Mouse (Mus musculus): Measurements from ENCODE around the gene Phox2b. TPM values are rescaled to one million over a fixed set of nuclear protein-coding genes. Genes with fewer than 3 reads are reported as not detected.

Gene Phox2b
- total RNA-seq (2017): not detected in 2 replicates

DNA sequence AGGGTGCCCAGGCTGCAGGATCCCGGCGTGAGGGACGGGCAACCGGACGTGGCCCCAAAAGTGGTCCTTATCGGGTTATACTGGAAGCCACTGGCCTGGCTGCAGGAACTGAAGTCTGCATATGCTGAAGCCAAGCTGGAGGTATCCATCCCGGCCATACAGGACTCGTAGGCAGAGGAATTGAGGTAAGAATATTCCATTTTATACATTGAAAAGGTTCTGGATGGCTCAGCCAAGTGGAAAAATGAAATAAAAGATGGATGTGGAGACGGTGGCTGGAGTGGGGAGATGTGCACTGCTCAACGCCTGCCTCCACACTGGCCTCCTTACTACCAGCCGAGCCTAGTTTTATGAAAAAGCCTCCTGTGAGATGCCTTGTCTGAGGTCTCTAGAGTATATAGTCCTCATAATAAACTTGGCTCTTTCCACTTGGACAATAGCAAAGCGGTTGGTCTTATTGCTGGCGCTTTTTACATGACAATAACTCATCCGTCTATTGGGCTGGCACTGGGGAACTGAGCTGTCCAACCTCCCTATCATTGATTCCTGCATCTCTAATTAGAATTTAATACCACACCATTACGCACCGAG, at the start of gene Phox2b:
Gene Phox2b, minus strand, starts transcription at position 569 of the 591 bp plus-strand sequence.
- ATAC-seq (ENCODE audit: extremely low read depth, insufficient number of reproducible peaks, low FRiP score, poor library complexity, severe bottlenecking): no peak

DNA sequence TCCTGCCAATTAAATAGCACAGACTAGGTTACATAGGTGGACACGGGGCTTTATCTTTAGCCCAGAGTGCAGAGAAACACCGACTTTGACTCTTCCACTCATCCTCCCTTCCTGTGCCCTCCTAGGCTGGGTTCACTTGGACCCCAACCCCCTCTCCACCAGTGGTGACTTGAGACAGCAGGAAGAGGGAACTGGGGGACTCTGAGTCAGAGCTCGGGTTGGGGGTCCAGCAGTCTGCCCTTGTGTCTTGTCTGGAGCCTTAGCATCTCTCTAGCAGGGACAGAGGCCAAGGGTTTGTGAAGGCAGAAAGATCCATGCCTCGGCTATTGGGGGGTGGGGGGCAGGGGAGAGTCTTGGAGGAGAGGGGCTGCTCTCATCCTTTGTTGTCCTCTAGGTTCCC, 43.5 kb upstream of the Phox2b start:
- no peak for ATAC-seq (ENCODE audit: extremely low read depth, insufficient number of reproducible peaks, low FRiP score, poor library complexity, severe bottlenecking)

DNA sequence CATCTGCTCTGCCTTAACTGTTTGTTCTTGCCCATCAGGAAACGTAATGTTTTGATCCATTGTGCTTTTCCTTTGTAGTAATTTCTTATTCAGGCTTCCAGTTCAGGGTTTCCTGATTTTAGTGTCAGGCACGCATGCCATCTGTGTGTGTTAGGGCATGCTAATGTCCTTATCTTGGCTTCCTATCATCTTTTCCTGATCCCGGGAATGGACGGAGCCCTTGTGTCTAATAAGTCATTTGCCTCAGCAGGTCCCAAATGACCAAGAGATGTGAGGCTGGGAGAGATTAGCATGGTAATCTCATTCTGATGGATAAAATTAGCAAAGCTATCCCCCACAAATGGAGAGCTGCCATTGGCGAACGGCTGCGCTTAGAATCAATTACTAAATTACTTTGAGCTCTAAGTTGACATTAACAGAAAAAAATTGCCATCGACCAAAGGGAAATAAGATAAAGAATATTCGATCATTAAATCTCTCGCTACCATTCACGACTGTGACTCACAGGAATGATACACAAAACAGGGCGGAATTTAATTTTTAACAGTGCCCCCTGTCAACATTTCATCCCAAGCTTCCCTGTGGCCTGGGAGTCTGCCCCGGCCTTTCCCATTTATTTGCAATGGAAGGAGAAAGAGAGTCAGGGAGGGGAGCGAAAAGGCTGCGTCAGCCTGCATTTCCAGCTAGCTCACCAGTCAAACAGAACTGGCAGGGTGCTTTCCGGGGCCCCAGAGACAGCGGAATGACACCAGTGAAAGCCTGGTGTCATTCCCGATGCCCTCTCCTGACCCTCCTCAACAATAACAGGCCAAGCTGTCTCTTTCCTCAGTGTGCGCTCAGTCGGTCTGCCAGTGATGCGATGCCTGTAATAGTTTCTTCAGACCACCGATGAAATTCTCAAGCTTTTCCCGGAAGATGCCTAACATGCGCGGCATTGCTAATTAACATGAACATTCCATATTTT, 40.2 kb upstream of the Phox2b start:
- no peak for ATAC-seq (ENCODE audit: extremely low read depth, insufficient number of reproducible peaks, low FRiP score, poor library complexity, severe bottlenecking)

DNA sequence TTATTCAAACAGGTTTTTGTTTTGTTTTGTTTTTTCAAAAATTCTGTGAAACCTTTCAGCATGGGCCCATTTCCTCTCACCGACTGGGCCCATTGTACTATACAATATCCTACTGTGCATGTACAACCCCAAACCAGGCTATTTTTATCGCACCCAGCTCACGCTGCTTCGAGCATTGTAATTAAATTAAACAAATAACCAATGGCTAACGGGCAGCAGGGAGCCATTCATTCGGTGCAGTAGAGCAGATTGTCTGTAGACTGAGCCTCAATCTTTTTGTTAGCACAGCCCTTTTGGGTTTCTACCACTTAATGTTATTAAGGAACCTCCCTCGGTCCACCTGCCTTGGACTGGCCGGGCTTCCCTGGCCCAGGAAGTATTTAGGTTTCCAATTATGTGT, 39.5 kb upstream of the Phox2b start:
- no peak for ATAC-seq (ENCODE audit: extremely low read depth, insufficient number of reproducible peaks, low FRiP score, poor library complexity, severe bottlenecking)

DNA sequence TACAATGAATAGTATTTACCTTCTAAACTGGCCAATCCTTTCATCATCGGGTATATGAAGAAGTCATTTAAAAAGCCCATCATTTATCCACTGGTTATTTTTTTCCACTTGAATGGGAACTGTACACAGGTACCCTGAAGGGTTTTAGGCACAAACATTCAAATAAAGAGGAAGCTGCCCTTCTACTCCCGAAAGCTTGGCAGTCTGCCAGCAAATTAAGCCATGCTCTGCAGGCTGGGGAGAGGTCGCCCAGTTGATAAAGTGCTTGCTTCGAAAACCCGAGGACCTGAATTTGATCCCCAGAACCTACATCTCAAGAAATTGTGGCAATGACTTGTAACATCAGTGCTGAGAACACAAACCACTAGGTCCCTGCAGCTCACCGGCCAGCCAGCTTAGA, 35.6 kb upstream of the Phox2b start:
- ATAC-seq (ENCODE audit: extremely low read depth, insufficient number of reproducible peaks, low FRiP score, poor library complexity, severe bottlenecking): no peak

DNA sequence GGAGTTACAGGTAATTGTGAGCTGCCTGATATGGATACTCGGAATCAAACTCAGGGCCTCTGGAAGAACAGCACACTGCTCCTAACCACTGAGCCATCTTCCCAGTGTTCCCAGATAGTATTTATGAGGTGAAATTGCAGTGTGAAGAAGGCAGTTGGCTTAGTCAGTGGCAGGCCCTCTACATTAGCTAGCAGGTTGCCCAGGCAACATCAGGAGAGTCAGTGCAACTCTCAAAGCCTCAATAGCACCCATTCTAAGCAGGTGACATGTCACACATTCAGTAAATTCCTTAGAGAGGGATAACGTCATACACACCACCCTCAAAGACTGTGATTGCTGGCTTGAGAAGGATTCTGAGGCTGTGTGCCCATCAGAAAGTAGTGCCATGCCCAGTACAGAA, 32.6 kb upstream of the Phox2b start:
- ATAC-seq (ENCODE audit: extremely low read depth, insufficient number of reproducible peaks, low FRiP score, poor library complexity, severe bottlenecking): no peak

DNA sequence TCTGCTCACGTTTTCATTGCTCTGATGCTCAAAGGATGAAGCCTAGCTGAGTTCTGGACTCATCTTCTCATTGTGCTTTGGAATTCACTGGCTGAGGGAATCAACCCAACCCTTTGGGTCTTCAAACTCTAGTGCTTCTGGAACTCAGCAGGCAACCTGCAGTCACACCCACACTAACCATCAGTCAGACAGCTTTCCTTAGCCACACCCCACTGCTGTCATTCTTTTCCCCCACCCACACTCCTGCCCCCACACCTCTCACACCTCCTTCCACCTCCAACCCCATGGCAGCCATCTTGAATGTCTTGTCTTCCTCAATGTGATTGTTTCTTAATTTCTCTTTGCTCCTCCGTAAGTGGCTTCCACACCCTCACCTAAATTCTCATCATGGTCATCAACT, 7.2 kb upstream of the Phox2b start:
- ATAC-seq (ENCODE audit: extremely low read depth, insufficient number of reproducible peaks, low FRiP score, poor library complexity, severe bottlenecking): no peak

DNA sequence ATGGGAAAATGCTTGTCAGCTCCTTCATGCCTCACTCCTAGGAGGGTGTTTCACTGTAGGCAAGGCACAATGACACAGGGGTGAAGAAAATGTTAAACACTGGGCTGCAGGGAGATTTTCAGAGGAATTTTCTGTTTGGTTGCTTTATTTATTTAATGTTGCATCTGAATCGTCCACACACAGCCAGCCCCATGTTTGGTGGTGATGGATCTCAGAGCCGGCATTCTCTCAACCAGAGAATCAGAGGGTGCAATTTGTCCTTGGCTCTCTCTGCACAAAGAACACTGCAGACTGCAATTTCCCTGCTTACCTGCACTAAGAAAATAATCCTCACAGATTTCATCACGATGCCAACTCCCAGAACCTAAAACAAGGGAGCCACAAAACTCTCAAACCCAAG, 3.9 kb upstream of the Phox2b start:
- no peak for ATAC-seq (ENCODE audit: extremely low read depth, insufficient number of reproducible peaks, low FRiP score, poor library complexity, severe bottlenecking)

DNA sequence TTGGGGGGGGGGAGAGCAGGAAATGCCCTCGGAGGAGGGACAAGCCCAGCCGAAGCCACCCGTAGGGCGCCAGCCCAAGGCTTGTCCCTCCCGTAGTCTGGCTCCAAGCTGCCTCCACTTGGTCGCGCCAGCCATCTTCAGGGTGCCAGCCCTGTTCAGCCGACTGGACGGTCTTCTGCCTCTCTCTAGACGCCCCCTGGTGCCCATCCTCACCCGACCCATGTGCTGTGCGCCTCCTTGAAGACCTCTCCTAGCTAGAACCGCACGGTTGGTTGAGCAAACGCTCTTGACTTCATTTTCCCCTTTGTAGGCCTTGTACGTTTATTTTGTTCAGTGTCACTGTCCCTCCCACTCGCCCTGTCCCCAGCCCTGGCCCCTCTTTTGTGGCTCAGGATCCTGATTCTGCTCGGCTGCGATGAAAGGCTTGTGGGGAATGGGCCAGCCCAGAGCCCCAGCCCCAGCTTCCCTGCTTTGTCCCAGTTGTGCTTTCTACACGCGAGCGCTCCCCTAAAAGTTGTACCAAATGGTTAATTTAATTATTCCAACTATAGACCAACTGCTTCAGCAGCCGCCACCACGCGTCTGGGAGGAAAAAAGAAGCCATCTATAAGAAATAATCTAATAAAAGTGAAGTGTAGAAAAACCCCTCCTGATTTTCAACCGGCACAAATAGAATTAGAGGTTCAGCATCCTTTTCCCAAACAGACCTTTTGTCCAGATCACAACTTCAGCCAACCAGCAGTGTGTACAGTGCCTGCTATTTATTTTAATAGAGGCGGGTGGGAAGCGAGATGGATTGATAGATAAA, 2.9 kb upstream of the Phox2b start:
- ATAC-seq (ENCODE audit: extremely low read depth, insufficient number of reproducible peaks, low FRiP score, poor library complexity, severe bottlenecking): no peak

DNA sequence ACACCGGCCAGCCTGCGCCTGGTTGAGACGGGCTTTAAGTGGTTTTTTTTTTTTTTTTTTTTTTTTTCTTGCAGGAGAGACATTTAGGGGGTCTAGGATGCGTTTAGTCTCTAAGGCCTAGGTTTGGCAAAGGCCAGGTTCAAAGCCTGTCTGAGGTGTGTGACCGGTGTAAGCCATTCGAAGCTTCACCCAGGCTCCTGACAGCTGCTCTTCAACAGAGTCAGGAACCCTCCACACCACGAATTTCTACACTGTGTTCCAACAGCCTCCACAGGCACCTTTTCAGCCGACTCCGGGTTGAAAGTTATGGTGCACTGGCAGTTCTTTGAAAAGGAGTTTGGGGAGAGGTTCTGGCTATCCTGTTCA, 2.3 kb upstream of the Phox2b start:
- ATAC-seq (ENCODE audit: extremely low read depth, insufficient number of reproducible peaks, low FRiP score, poor library complexity, severe bottlenecking): no peak

DNA sequence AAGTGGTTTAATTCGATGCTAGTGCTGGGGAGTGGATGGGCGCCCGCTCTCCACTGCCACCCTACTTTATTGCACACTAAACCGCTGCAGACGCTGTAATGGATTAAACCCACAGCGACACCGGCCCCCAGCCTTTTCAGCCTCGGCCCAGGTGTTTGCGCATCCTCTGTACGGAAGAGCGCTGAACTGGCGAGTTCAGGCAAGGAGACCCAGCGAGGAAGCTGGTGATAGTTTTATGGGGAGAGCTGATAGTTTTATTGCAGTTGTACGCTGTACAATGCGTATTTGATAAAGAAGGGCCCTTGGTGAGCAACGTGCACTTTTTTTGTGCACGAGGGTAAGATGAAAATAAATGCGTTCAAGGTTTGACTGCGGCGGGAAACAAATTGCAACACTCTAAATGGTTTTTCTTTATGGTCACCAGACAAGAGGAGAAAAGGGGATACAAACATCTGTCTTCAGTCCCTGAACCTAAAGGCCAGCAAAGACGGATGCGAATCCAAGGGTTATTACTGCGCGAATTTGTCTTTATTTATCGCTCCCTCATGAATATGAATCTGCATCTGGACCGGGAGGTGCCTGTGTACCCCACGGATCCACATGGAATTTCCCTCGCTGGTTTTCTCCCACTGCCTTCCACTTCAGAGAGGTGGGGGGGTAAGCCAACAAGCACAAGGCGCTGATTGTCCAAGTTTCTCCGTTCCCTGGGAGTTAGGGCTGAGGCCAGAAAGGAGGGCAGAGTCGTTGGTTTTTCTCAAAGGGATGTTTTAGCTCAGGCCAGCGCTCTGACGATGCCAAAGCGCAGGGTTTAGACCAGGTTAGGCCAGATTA, 1.7 kb upstream of the Phox2b start:
- no peak for ATAC-seq (ENCODE audit: extremely low read depth, insufficient number of reproducible peaks, low FRiP score, poor library complexity, severe bottlenecking)

DNA sequence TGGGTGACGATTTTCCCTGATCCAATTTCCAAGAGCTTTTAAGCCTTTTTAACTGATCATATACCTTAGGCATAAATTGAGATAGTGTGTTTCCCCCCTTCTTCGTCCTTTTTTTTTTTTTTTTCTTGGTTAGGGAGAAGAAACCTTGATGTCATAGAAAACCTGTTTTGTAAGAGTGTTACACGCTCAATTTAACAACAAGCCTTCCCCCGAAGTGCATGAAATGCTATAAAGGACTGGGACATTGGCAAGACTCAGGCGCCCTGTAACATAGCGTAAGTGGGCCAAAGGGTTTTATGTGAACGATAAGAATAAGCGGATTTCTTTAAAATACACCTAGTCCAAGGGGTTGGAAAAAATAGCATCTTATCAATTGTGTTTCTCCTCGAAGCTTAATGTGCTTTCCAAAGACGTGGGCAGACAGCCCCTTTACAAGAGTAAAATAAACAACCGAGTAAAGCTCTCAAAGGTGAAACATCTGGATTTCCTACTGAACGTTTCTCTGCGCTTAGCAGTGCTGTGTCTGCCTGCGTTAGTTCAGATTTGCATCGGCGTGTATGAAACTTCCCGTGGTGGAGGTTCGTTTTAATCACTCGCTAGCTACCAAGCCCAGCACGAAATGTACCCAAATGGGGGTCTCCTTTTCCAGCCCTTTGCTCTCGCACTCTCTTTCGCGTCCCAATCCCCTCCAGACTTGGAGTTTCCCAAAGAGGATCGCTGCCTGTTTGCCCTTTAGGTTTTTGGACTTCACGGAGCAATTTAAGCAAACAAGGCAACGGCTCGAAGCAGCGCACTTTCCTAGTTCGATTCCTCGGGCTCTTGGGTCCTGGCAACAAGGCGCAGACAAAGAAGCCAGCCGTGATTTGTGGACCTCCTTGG, 531 bp upstream of the Phox2b start:
- ATAC-seq (ENCODE audit: extremely low read depth, insufficient number of reproducible peaks, low FRiP score, poor library complexity, severe bottlenecking): no peak

DNA sequence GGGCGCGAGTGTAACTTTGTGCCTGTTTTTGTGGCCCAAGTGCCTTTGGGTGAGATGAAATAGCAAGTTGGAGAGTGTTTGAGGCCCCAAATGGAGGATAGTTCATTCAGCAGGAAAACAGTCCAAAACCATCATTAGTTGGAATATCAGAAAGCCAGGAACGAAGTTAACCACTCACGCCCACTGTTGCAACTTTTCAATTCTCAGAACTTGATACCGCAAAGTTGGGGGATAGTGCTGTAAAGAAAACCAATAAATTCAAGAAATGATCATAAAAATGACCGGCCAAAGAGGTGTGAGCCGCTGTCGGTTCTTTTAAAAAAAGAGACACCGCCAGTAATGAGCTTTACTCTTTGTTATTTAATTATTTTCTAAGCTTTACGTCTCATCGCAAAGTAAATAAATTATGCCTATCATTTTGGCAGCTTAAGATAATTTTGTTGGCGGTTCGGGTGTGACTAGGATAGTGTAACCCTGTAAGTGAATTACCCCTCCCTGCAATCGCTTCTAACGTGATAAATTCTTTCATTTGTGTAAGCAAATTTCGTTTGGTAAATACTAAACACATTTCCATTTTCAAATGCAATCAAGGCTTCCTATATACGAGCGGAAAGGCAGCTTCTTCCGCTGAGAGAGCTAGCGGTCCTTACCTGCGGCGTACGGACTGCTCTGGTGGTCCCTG, 909 bp downstream of the Phox2b start:
- ATAC-seq (ENCODE audit: extremely low read depth, insufficient number of reproducible peaks, low FRiP score, poor library complexity, severe bottlenecking): no peak

DNA sequence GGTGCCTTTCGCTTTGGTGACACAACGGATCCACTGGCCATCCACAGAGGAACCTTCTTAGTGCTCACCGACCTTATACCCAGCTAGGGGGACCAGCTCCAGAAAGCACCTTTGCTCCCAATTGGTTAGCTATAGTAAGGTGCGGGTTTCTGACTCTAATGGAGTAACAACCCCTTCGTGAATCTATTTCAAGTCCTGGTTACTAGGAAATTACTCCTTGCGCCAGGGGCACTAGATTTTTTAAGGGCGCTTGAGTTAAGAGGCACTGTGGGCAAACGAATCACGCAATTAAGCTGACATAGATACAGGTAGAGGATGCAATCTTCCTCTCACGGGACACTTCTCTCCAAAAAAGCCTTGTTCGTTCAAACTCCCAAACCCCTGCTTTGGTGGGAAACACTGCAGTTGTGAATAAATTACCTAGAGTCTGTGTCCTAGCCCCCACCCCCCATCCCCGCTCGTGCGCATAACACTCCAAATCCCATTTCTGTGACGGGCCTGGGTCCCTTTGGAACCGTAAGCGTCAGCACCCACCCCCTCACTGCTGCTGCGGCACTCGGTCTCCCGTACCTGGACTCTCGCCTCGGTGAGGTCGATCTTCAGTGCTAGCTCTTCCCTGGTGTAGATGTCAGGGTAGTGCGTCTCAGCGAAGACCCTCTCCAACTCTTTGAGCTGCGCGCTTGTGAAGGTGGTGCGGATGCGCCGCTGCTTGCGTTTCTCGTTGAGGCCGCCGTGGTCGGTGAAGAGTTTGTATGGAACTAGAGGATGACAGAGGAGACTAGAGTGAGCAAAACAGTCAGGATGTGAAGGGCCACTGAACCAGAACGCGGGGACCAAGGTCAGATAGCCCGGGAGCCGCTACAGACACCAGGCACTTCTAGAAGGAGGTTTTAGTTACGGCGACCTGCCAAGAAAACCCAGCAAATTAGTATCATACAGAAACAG, 1.7 kb downstream of the Phox2b start:
- no peak for ATAC-seq (ENCODE audit: extremely low read depth, insufficient number of reproducible peaks, low FRiP score, poor library complexity, severe bottlenecking)

DNA sequence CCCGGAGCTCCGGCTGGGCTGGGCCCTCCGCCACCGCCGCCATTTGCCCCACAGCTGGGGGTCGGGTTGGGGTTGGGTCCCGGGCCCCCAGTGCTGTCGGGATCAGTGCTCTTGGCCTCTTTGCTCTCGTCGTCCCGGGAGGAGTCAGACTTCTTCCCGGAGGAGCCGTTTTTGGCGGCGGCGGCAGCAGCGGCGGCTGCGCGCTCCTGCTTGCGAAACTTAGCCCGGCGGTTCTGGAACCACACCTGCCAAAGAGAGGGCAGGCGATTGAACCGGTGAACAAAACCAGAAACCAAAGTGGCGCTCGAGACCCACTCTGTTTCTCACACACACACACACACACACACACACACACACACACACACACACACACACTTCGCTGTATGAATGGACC, 2.7 kb downstream of the Phox2b start:
- no peak for ATAC-seq (ENCODE audit: extremely low read depth, insufficient number of reproducible peaks, low FRiP score, poor library complexity, severe bottlenecking)

DNA sequence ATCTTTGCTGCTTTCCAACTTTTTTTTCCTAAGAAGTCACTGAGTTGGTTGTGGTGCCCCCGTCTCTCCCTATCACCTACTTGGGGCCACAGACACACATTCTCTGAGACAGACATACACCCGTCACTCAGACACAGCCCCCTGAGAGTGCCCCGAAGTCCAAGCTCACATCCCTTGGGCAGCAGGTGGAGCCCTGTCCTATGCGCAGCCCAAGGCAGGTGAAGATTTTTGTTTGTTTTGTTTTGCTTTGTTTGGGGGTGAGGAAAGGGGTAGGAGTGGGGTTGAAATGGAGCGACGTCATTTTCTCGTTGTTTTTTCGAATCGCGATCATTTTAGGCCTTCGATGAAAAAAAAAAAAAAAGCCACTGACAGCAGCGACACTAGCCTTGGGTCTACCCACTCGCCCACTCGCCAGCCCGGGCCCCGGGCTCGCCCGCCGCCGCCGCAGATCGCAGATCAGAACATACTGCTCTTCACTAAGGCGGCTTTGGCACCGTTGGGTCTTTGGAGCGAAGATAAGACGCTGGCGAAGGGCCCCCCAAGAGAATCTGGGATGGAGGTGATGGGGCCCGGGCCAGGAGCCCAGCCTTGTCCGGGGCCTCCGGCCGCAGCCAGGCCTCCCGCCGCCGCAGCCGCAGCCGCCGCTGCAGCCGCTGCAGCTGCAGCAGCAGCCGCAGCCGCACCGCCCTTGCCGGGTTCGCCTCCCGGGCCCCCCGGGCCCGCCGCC, 3.3 kb downstream of the Phox2b start:
- ATAC-seq (ENCODE audit: extremely low read depth, insufficient number of reproducible peaks, low FRiP score, poor library complexity, severe bottlenecking): no peak

All from neutrophil, adult 5-6 weeks (primary cell).